ENCODE assay signal across 24 mouse cellular contexts in the genomic region with DNA sequence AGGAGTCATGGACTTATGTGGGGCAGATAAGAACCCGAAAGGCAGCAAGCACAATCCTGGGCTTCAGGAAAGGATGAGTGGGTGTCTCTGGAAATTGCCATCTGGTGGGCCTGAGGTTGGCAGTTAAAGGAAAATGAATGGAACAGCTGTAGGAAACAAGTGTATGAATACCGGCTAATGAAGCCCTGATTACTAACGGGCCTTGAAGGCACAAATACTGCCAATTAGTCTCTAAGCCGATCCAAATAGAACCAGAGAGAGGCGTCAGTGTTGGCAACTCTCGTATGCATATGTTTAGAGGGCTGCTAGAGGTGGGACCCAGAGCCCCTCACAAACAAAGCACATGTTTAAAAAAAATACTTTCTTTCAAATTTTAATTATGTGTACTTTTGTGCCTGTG. TPM values are rescaled to one million over a fixed set of nuclear protein-coding genes. Genes with fewer than 3 reads are reported as not detected.
DNase-seq lines count a peak whose midpoint lies in the region; ATAC-seq lines count a peak whose summit lies in the region.
"Had no signal": no experiment of that assay in that cellular context is flagged by ENCODE, and none has a peak within 500 bp of the region (broad histone marks: within the 10 kb centered on the region; RNA-seq: fewer than 3 reads in every experiment).

No protein-coding gene starts in this region.

- peaks cover 4% of the 10 kb centered on the region; the same call in 1 of the 2 replicates for H3K4me1 ChIP-seq in forebrain, embryonic 11.5 days (replicated peaks; ENCODE audit: control insufficient read depth, insufficient read depth, low read length)
- H3K4me1 ChIP-seq in forebrain, embryonic 10.5 days: peaks cover 16% of the 10 kb centered on the region
- peaks cover 4% of the 10 kb centered on the region; the same call in 1 of the 2 replicates for H3K4me1 ChIP-seq in midbrain, embryonic 14.5 days (ENCODE audit: control insufficient read depth, insufficient read depth, low read length)
- H3K4me1 ChIP-seq in midbrain, embryonic 13.5 days (replicated peaks): peaks cover 6% of the 10 kb centered on the region
- H3K4me1 ChIP-seq in intestine, embryonic 15.5 days (replicated peaks): 0 out of 2 replicates have a peak, but pooled peaks cover 2% of the 10 kb centered on the region

- ATAC-seq in forebrain, embryonic 11.5 days (replicated peaks; ENCODE audit: low FRiP score): peak; percentile 65
- ATAC-seq in midbrain, embryonic 14.5 days (ENCODE audit: low FRiP score, low TSS enrichment): no peak
- no peak for ATAC-seq in midbrain, embryonic 13.5 days
- no peak for ATAC-seq in intestine, embryonic 15.5 days
- ATAC-seq: intestine, postnatal 0 days; Patski had no signal

- H3K9ac ChIP-seq in forebrain, embryonic 11.5 days (ENCODE audit: low read length): no peak overlapping the region
- H3K9ac ChIP-seq in midbrain, embryonic 14.5 days (replicated peaks; ENCODE audit: low read length): no peak overlapping the region
- H3K9ac ChIP-seq in midbrain, embryonic 13.5 days (replicated peaks): no peak overlapping the region
- H3K9ac ChIP-seq in intestine, embryonic 15.5 days: no peak overlapping the region
- H3K9ac ChIP-seq: heart, embryonic 12.5 days; hindbrain, embryonic 15.5 days; kidney, embryonic 15.5 days; limb, embryonic 13.5 days; liver, embryonic 14.5 days; lung, embryonic 15.5 days; neural tube, embryonic 15.5 days had no signal

- WGBS in forebrain, embryonic 11.5 days: 57% methylated on average over 6 of the region's 6 CpGs
- 76% methylated on average over 6 of the region's 6 CpGs for WGBS in forebrain, embryonic 10.5 days
- 81% methylated on average over 6 of the region's 6 CpGs for WGBS in midbrain, embryonic 14.5 days
- 75% methylated on average over 6 of the region's 6 CpGs for whole genome bisulfite sequencing in midbrain, embryonic 13.5 days
- WGBS in intestine, embryonic 15.5 days: 98% methylated on average over 6 of the region's 6 CpGs

- peaks cover 2% of the 10 kb centered on the region; the same call in 1 of the 2 replicates for H3K27me3 ChIP-seq in forebrain, embryonic 11.5 days (ENCODE audit: control insufficient read depth, insufficient read depth, low read length)
- peaks cover 18% of the 10 kb centered on the region for H3K27me3 ChIP-seq in forebrain, embryonic 10.5 days (ENCODE audit: poor library complexity, severe bottlenecking)
- 0 out of 2 replicates have a peak, but pooled peaks cover 3% of the 10 kb centered on the region for H3K27me3 ChIP-seq in midbrain, embryonic 14.5 days (ENCODE audit: control insufficient read depth, insufficient read depth, low read length)
- H3K27me3 ChIP-seq in midbrain, embryonic 13.5 days: peaks cover 10% of the 10 kb centered on the region
- no peaks in the 10 kb centered on the region for H3K27me3 ChIP-seq in intestine, embryonic 15.5 days (replicated peaks)
- H3K27me3 ChIP-seq: heart, embryonic 12.5 days; limb, embryonic 13.5 days; lung, embryonic 15.5 days; Patski had no signal

- H3K27ac ChIP-seq in forebrain, embryonic 11.5 days (ENCODE audit: low read depth, low read length): 0 out of 2 replicates have a peak overlapping the region, but pooled peaks have one; percentile 10
- H3K27ac ChIP-seq in forebrain, embryonic 10.5 days: no peak overlapping the region
- no peak overlapping the region for H3K27ac ChIP-seq in midbrain, embryonic 14.5 days (replicated peaks; ENCODE audit: low read depth, low read length)
- H3K27ac ChIP-seq in midbrain, embryonic 13.5 days: no peak overlapping the region
- H3K27ac ChIP-seq in intestine, embryonic 15.5 days: no peak overlapping the region
- H3K27ac ChIP-seq: hindbrain, embryonic 15.5 days; kidney, embryonic 15.5 days; limb, embryonic 13.5 days; liver, embryonic 14.5 days; lung, embryonic 15.5 days; macrophage; neural tube, embryonic 15.5 days had no signal

- no peaks in the 10 kb centered on the region for H3K36me3 ChIP-seq in forebrain, embryonic 11.5 days (ENCODE audit: control insufficient read depth, insufficient read depth, low read length)
- H3K36me3 ChIP-seq in forebrain, embryonic 10.5 days (replicated peaks): no peaks in the 10 kb centered on the region
- no peaks in the 10 kb centered on the region for H3K36me3 ChIP-seq in midbrain, embryonic 14.5 days (ENCODE audit: control insufficient read depth, insufficient read depth, low read length)
- no peaks in the 10 kb centered on the region for H3K36me3 ChIP-seq in midbrain, embryonic 13.5 days
- 0 out of 2 replicates have a peak, but pooled peaks cover 4% of the 10 kb centered on the region for H3K36me3 ChIP-seq in intestine, embryonic 15.5 days
- H3K36me3 ChIP-seq: hindbrain, embryonic 15.5 days; neural tube, embryonic 15.5 days had no signal

- DNase-seq in forebrain, embryonic 11.5 days (ENCODE audit: low spot score): no peak
- DNase-seq in forebrain, embryonic 10.5 days (ENCODE audit: extremely low spot score, low spot score): no peak
- DNase-seq in midbrain, embryonic 14.5 days: peak; percentile 17
- peak; percentile 58 to 63 for DNase-seq in layer of hippocampus, adult 8-10 months (ENCODE audit: low spot score in 2 of 2)
- DNase-seq in spleen, adult 12 weeks (ENCODE audit: low spot score): no peak
- no peak for DNase-seq in lung, postnatal 25 days (ENCODE audit: low spot score)
- DNase-seq: adrenal gland, postnatal 10 days; cerebellum, adult 2 months; cerebellum, postnatal 36 days; heart, adult 11 months; heart, postnatal 14 days had no signal

- H3K4me2 ChIP-seq in forebrain, embryonic 11.5 days (ENCODE audit: low read depth, low read length, severe bottlenecking): no peak overlapping the region
- H3K4me2 ChIP-seq in midbrain, embryonic 14.5 days (ENCODE audit: low read length): no peak overlapping the region
- H3K4me2 ChIP-seq in midbrain, embryonic 13.5 days (replicated peaks): no peak overlapping the region
- no peak overlapping the region for H3K4me2 ChIP-seq in intestine, embryonic 15.5 days (replicated peaks)
- H3K4me2 ChIP-seq: heart, embryonic 12.5 days; hindbrain, embryonic 15.5 days; kidney, embryonic 15.5 days; limb, embryonic 13.5 days; lung, embryonic 15.5 days; midbrain, embryonic 11.5 days; neural tube, embryonic 15.5 days had no signal

- H3K4me3 ChIP-seq in forebrain, embryonic 11.5 days (ENCODE audit: low read depth, low read length): no peak overlapping the region
- H3K4me3 ChIP-seq in forebrain, embryonic 10.5 days: no peak overlapping the region
- no peak overlapping the region for H3K4me3 ChIP-seq in midbrain, embryonic 14.5 days (replicated peaks; ENCODE audit: low read depth, low read length)
- no peak overlapping the region for H3K4me3 ChIP-seq in midbrain, embryonic 13.5 days (replicated peaks)
- H3K4me3 ChIP-seq in intestine, embryonic 15.5 days (replicated peaks): no peak overlapping the region
- H3K4me3 ChIP-seq: heart, embryonic 12.5 days; hindbrain, embryonic 15.5 days; kidney, embryonic 15.5 days; limb, embryonic 13.5 days; lung, embryonic 15.5 days; neural tube, embryonic 15.5 days had no signal

- H3K9me3 ChIP-seq in forebrain, embryonic 11.5 days (ENCODE audit: control insufficient read depth, low read length): no peaks in the 10 kb centered on the region
- no peaks in the 10 kb centered on the region; the same call in 1 of the 2 replicates for H3K9me3 ChIP-seq in forebrain, embryonic 10.5 days
- no peaks in the 10 kb centered on the region for H3K9me3 ChIP-seq in midbrain, embryonic 14.5 days (ENCODE audit: control insufficient read depth, low read length)
- no peaks in the 10 kb centered on the region for H3K9me3 ChIP-seq in midbrain, embryonic 13.5 days
- H3K9me3 ChIP-seq in intestine, embryonic 15.5 days: no peaks in the 10 kb centered on the region
- H3K9me3 ChIP-seq: hindbrain, embryonic 15.5 days; kidney, embryonic 15.5 days; limb, embryonic 13.5 days; lung, embryonic 15.5 days; neural tube, embryonic 15.5 days had no signal

RNA-seq across cellular contexts. Expression of a gene that starts 7.4 kb away (rescaled TPM):
- polyA plus RNA-seq in forebrain, embryonic 11.5 days (2014; fragmentation: Nextera tagmentation; extraction: Ambion mirVana): 5.1 and 5.7 TPM in 2 replicates
- polyA plus RNA-seq in forebrain, embryonic 10.5 days (2016; fragmentation: Nextera tagmentation; extraction: Ambion mirVana): 5.7 and 6.1 TPM in 2 replicates
- polyA plus RNA-seq in midbrain, embryonic 14.5 days (2014; fragmentation: Nextera tagmentation; extraction: Ambion mirVana): 1.3 and 2.1 TPM in 2 replicates
- 2.7 and 3.4 TPM in 2 replicates for polyA plus RNA-seq in midbrain, embryonic 13.5 days (2015; fragmentation: Nextera tagmentation; extraction: Ambion mirVana)
- 10 to 100 TPM; 13.7 to 19.9 (median 16.0) TPM for total RNA-seq in layer of hippocampus, adult 8-10 months (2022)
- polyA plus RNA-seq in intestine, embryonic 15.5 days (2015; fragmentation: Nextera tagmentation; extraction: Ambion mirVana): 22.8 and 23.4 TPM in 2 replicates

RNA-seq across cellular contexts. Expression of a gene that starts 10.9 kb away (rescaled TPM):
- polyA plus RNA-seq in forebrain, embryonic 11.5 days (2014; fragmentation: Nextera tagmentation; extraction: Ambion mirVana): 80.9 and 89.3 TPM in 2 replicates
- 73.7 and 77.5 TPM in 2 replicates for polyA plus RNA-seq in forebrain, embryonic 10.5 days (2016; fragmentation: Nextera tagmentation; extraction: Ambion mirVana)
- polyA plus RNA-seq in midbrain, embryonic 14.5 days (2014; fragmentation: Nextera tagmentation; extraction: Ambion mirVana): 51.6 and 57.5 TPM in 2 replicates
- polyA plus RNA-seq in midbrain, embryonic 13.5 days (2015; fragmentation: Nextera tagmentation; extraction: Ambion mirVana): 74.9 and 80.2 TPM in 2 replicates
- total RNA-seq in layer of hippocampus, adult 8-10 months (2022): 10 to 100 TPM; 13.0 to 18.5 (median 15.4) TPM
- 69.2 and 73.7 TPM in 2 replicates for polyA plus RNA-seq in intestine, embryonic 15.5 days (2015; fragmentation: Nextera tagmentation; extraction: Ambion mirVana)

Comparison
In these comparisons a context has a peak if more than half of its experiments do, and no peak if none do; other contexts are left out.
1. DNase-seq: peak in midbrain, embryonic 14.5 days (single experiment) and layer of hippocampus, adult 8-10 months (2 of 2); none in forebrain, embryonic 11.5 days (single experiment), forebrain, embryonic 10.5 days (single experiment), spleen, adult 12 weeks (single experiment) and lung, postnatal 25 days (single experiment).